Mouse (Mus musculus) small intestine, adult 2 months (tissue): ENCODE results near the gene Olfr642.

ENCODE experiments used
- CTCF ChIP-seq: fragments of 200-500 bp; IDR thresholded peaks from 2 replicates; pipeline ENCODE4 v1.5.1; 2012; ENCODE audit warnings: low read depth, mild to moderate bottlenecking, control low read depth, inconsistent platforms, low read length, moderate library complexity, mixed read lengths; ENCODE audit not compliant: insufficient replicate concordance, insufficient read length; ENCODE audit errors: extremely low read depth
- POLR2A ChIP-seq: fragments of 200-500 bp; IDR thresholded peaks from 2 replicates; pipeline ENCODE4 v1.6.1; 2012; ENCODE audit warnings: low read depth, mild to moderate bottlenecking, control low read depth, inconsistent platforms, low read length, moderate library complexity

GRCm38 (mm10) chr7:104059215-104059614, 6.7 kb upstream of the Olfr642 start:
- TF ChIP-seq CTCF (no peak), POLR2A (no peak)
